Mouse (Mus musculus): ENCODE data around the gene Pax4. TPM values are rescaled to one million over a fixed set of nuclear protein-coding genes. Genes with fewer than 3 reads are reported as not detected.

Pax4 gene
- polyA plus RNA-seq, 1 experiment from 2014 or later: not detected

DNA sequence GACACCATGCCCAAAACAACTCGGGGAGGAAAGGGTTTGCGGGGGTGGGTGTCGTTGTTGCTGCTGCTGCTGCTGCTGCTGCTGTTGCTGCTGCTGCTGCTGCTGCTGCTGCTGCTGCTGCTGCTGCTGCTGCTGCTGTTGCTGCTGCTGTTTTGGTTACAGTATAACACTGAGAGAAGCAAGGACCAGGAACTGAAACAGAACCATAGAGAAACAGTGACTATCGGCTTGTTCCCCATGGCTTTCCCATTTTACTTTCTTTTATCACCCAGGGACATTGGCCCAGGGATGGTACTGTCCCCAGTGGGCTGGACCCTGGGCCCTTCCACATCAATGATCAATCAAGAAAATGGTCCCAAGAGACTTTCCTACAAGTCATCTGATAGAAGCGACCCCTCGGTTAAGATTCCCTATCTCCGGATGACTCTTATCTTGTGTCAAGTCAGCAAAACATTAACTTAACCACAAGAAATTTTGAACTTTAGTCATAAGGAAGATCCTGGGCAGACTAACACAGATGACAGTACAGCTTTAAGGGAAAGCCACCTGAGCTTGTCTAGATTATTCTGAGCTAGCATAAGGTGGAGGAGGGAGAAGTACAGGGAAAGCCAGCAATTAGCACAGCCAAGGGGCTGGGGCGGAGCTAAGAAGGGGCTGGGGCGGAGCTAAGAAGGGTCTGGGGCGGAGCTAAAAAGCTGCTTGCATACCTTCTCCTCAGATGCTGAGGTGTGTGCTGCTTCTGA, 18.2 kb downstream of the Pax4 start:
- Histone ChIP-seq H3K4me3 (replicated peaks) (no peak overlapping the region), H3K4me2 (replicated peaks) (no peak overlapping the region), H3K9me3 (no peaks in the 10 kb centered on the region), H3K27ac (no peak overlapping the region), H3K27me3 (no peaks in the 10 kb centered on the region), H3K9ac (replicated peaks) (no peak overlapping the region), H3K4me1 (replicated peaks) (peaks cover 2% of the 10 kb centered on the region; the same call in 1 of the 2 replicates), H3K36me3 (peaks cover 17% of the 10 kb centered on the region)
- 80% methylated on average over 10 of the region's 10 CpGs for WGBS
- ATAC-seq: no peak

DNA sequence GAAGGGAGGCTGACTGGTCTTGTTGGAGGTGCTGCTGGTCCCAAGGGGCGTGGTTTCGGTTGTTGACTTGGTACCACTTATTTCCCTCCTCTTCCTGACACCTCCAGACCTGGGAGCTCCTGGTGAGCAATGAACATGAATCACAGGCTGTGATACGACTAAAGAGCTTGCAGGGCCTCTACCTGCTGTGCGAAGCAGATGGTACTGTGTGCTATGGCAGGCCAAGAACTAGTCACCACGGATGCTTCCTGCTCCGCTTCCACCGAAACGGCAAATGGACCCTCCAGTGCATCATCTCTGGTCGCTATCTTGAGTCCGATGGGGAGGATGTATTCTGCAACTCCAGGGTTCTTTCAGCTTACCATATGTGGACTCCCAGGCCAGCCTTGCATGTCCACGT, 19.3 kb downstream of the Pax4 start:
- Histone ChIP-seq H3K9me3 (no peaks in the 10 kb centered on the region), H3K36me3 (peaks cover 24% of the 10 kb centered on the region), H3K27me3 (no peaks in the 10 kb centered on the region), H3K4me1 (replicated peaks) (peaks cover 12% of the 10 kb centered on the region), H3K9ac (replicated peaks) (no peak overlapping the region), H3K4me2 (replicated peaks) (no peak overlapping the region), H3K27ac (no peak overlapping the region), H3K4me3 (replicated peaks) (no peak overlapping the region)
- ATAC-seq: no peak
- WGBS: 93% methylated on average over 11 of the region's 11 CpGs

DNA sequence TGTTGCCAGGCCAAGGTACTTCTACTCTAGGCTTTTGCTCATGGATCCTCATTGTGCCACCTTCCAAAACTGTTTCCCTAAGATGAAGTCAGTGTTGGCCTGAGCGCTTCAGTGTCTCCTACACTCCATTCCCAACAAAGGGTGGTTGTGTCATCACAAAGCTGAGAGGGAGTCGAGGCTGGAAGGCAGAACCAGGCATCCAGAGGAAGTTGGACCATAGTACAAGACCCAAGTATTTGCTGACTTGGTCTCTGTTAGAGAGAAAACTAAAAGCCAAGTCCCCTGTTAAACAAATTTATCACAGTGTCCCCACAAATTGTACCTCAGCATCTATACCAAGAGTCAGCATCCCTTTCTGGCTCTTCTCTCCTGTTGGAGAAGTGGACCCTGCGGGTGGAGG, 20.9 kb downstream of the Pax4 start, which contains the start of gene Gcc1:
Gcc1 (minus strand) TSS at position 101 of the 400 bp plus-strand sequence.
- H3K36me3 ChIP-seq: peaks cover 24% of the 10 kb centered on the region
- H3K27me3 ChIP-seq: no peaks in the 10 kb centered on the region
- no peaks in the 10 kb centered on the region for H3K9me3 ChIP-seq
- ATAC-seq: no peak
- H3K4me3 ChIP-seq (replicated peaks): no peak within 1 kb of the TSS
- WGBS: 88% methylated on average over 3 of the region's 3 CpGs
- H3K9ac ChIP-seq (replicated peaks): no peak within 1 kb of the TSS
- H3K27ac ChIP-seq: no peak within 1 kb of the TSS
- peaks cover 21% of the 10 kb centered on the region for H3K4me1 ChIP-seq (replicated peaks)
- H3K4me2 ChIP-seq (replicated peaks): no peak within 1 kb of the TSS

DNA sequence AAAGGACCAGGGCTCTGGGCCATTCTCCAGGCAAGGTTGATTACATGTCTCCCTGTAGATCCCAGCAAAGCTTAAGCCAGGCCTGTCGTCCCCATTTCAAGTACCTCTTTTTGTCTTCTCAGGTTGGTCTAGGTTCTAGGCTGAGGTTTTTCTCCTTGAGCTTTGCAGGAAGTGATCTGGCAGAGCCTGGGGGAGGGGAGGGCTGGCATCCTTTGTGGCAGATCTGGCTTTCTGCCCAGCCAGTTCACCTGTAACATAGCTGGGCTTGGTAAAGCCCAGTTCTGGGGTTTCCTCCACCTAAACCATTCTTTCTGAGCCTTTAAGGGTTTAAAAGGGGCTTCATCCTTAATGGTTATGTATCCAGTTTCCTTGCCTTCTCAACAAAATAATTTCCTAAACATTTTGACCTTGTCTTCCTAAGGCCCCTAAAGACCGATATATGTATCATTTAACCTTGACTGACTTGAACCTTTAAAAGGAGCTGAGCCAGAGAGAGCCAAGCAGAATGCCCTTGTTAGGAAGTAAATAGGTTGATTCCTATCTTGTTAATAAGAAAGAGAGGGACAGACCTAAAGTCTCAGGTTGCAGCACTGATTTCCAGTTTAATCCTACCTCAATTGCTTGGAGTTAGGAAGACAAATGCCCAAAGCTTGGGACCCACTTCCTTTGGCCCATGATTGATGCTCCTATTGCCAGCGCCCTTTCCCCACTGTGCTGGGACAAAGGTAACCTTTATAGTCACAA, 21.9 kb downstream of the Pax4 start, which contains the start of gene Fscn3:
Fscn3 (plus strand) TSS at position 694 of the 744 bp plus-strand sequence.
- Histone ChIP-seq H3K27ac (no peak within 1 kb of the TSS), H3K27me3 (no peaks in the 10 kb centered on the region), H3K36me3 (peaks cover 24% of the 10 kb centered on the region), H3K4me3 (replicated peaks) (no peak within 1 kb of the TSS), H3K9me3 (no peaks in the 10 kb centered on the region), H3K9ac (replicated peaks) (no peak within 1 kb of the TSS), H3K4me2 (replicated peaks) (no peak within 1 kb of the TSS), H3K4me1 (replicated peaks) (peaks cover 21% of the 10 kb centered on the region)
- ATAC-seq: no peak
- WGBS: 75% methylated on average over 3 of the region's 3 CpGs

DNA sequence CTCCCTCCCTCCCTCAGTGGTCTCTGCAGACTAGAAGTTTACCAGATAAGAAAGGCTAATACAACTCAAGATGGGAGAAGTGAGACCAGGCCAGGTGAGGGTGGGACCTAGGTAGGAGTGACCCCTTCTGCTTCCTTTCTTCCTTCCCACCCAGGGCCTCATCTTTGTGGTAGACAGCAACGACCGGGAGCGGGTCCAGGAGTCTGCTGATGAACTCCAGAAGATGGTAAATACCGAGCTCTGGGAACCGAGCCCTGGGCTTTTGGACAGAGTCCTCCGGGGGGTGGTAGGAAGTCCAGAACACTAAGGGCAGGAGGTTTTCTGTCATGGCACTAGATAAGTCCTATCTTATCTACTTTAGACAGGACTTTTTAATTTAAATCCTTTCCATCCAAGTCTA, 24.1 kb downstream of the Pax4 start:
- Histone ChIP-seq H3K36me3 (peaks cover 24% of the 10 kb centered on the region), H3K4me3 (replicated peaks) (peak overlapping the region; percentile 87)
- ATAC-seq: no peak

DNA sequence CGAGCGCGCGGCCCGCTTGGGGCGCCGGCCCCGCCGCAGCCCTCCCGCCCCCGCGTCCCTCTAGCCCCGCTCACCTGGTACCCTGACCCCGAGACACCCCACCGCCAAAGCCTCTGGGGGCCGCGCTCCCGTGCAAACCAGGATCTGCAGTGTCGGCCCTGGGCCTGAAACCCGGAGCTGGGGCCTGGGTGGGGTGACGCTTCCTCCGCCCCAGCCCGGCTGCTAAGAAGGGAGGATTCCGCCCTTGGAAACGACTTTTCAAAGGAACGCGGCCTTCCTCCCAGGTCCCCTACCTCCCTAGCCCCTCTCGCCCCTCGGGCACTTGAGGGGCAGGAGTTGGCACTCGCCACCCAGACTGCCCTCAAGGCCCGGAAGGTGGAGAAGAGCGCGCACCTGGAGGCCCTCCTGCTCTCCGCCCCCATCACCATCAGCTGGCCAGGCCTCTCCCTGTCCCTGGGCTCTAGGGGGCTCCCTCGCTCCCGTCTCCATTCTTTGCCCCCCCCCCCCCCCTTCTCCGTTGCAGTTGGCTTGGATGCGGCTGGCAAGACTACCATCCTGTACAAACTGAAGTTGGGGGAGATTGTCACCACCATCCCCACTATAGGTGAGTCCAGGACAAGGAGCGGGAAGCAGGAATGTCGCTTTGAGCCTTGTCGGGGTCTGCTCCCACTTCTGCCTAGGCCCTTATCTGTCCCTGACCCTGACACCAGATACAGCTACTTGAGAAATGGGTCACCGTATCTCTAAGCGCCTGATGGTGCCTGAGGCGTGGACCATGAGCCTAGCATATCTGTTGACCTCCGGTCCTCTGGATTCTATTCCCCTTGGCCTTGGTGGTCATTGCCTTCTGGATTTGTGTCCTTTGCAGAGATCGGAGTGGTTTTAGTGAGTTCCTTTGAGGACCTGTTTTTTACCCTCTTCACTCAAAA, 25.1 kb downstream of the Pax4 start:
- peak overlapping the region; percentile 86 for H3K27ac ChIP-seq
- 16% methylated on average over 34 of the region's 46 CpGs for WGBS
- no peaks in the 10 kb centered on the region for H3K27me3 ChIP-seq
- H3K9ac ChIP-seq (replicated peaks): peak overlapping the region; percentile 94
- peaks cover 46% of the 10 kb centered on the region for H3K4me1 ChIP-seq (replicated peaks)
- H3K4me2 ChIP-seq (replicated peaks): peak overlapping the region; percentile 68
- peak; percentile 59 for ATAC-seq
- no peaks in the 10 kb centered on the region for H3K9me3 ChIP-seq
- peak overlapping the region; percentile 87 for H3K4me3 ChIP-seq (replicated peaks)
- H3K36me3 ChIP-seq: peaks cover 26% of the 10 kb centered on the region

More for the DNA sequence above, 24.1 kb downstream of the Pax4 start:
- Histone ChIP-seq H3K27ac (no peak overlapping the region), H3K4me1 (replicated peaks) (peaks cover 39% of the 10 kb centered on the region), H3K9me3 (no peaks in the 10 kb centered on the region), H3K27me3 (no peaks in the 10 kb centered on the region), H3K9ac (replicated peaks) (no peak overlapping the region), H3K4me2 (replicated peaks) (peak overlapping the region; percentile 68)
- WGBS: 95% methylated on average over 6 of the region's 6 CpGs

DNA sequence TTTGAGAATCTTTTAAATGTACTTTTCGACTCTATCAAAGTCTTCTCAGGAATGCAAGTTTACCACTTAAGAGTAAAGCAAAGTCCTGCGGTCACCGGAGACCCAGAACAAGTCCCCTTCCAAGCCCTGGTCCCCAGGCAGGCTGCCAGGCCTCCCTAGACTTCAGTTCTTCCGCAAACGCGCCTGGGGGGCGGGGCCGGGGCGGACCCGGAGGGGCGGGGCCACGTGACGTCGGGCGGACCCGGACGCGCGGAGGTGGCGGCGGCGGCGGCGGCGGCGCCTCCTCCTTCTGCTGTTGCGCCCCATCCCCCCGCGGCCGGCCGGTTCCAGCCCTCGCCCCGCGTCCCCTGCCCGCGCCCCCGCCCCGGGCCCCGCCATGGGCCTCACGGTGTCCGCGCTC, 25.8 kb downstream of the Pax4 start, which contains the start of gene Arf5:
Arf5 (plus strand) TSS at position 248 of the 400 bp plus-strand sequence.
- peak; percentile 75 for ATAC-seq
- H3K36me3 ChIP-seq: peaks cover 33% of the 10 kb centered on the region
- H3K4me1 ChIP-seq (replicated peaks): peaks cover 46% of the 10 kb centered on the region

DNA sequence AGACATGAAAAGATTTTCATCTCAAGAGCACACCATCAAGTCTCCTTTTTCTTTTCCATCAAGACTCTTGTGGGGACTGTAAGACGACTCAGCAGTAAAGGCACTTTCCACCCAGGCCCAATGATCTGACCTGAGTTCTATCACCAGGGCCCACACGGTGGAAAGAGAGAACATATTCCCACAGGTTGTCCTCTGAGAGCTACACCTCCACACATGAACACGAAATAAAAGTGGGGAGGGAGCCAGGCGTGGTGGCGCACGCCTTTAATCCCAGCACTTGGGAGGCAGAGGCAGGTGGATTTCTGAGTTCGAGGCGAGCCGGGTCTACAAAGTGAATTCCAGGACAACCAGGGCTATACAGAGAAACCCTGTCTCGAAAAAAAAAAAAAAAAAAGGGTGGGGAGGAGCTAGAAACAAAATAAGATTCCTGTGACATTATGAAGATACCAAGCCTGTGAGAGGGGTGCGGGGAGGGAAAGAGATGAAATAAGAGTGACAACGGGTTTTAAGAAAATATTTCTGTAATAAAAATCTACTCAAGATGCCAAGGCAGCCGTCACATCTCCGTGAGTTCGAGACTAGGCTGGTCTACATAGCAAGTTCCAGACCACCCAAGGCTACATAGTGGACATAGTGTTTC, 26.4 kb downstream of the Pax4 start:
- peak overlapping the region; percentile 68 for H3K4me2 ChIP-seq (replicated peaks)
- 0 out of 2 replicates have a peak overlapping the region, but pooled peaks have one; percentile 94 for H3K9ac ChIP-seq (replicated peaks)
- peak overlapping the region; percentile 87 for H3K4me3 ChIP-seq (replicated peaks)
- H3K4me1 ChIP-seq (replicated peaks): peaks cover 46% of the 10 kb centered on the region
- H3K9me3 ChIP-seq: no peaks in the 10 kb centered on the region
- peaks cover 34% of the 10 kb centered on the region for H3K36me3 ChIP-seq
- WGBS: 72% methylated on average over 15 of the region's 15 CpGs
- no peaks in the 10 kb centered on the region for H3K27me3 ChIP-seq
- peak; percentile 2; the same call in 1 of the 2 replicates for ATAC-seq
- peak overlapping the region; percentile 86; the same call in 1 of the 2 replicates for H3K27ac ChIP-seq

More for the DNA sequence above, 25.8 kb downstream of the Pax4 start, which contains the start of gene Arf5:
- no peaks in the 10 kb centered on the region for H3K27me3 ChIP-seq
- WGBS: 2% methylated on average over 23 of the region's 42 CpGs
- H3K4me3 ChIP-seq (replicated peaks): peak within 1 kb of the TSS; percentile 87
- no peaks in the 10 kb centered on the region for H3K9me3 ChIP-seq
- H3K9ac ChIP-seq (replicated peaks): peak within 1 kb of the TSS; percentile 94
- peak within 1 kb of the TSS; percentile 100 for H3K4me2 ChIP-seq (replicated peaks)
- peak within 1 kb of the TSS; percentile 86 for H3K27ac ChIP-seq

DNA sequence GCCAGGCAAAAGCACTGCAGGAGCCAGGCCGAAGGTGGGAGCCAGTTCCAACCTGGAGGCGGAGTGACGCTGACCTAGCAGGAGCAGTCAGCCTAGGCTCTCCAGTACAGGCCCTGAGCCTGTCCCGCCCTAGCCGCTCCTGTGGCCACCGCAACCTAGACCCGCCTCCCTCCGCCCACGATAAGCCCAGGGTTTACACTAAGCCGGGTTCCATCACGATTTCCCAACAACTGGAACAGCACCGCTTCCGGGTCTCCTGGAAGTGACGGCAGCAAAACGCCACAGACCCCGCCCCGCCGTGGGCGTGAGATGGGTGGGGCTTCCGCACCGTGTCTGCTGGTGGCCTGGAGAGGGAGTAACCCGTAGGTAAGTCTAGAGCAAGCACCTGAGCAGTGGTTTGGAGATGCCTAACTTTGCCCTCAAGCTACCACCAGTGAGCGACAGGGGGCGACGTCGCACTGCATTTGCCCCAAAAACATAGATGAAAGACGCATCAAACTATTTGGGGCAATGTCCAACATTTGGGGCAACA, 27.6 kb downstream of the Pax4 start:
- under 1% methylated on average over 27 of the region's 27 CpGs for WGBS
- Histone ChIP-seq H3K9ac (replicated peaks) (peak overlapping the region; percentile 87), H3K27ac (peak overlapping the region; percentile 60; the same call in 1 of the 2 replicates), H3K9me3 (no peaks in the 10 kb centered on the region), H3K27me3 (no peaks in the 10 kb centered on the region), H3K4me3 (replicated peaks) (peak overlapping the region; percentile 94), H3K36me3 (peaks cover 36% of the 10 kb centered on the region), H3K4me1 (replicated peaks) (peaks cover 50% of the 10 kb centered on the region), H3K4me2 (replicated peaks) (peak overlapping the region; percentile 100)
- ATAC-seq: peak; percentile 88

DNA sequence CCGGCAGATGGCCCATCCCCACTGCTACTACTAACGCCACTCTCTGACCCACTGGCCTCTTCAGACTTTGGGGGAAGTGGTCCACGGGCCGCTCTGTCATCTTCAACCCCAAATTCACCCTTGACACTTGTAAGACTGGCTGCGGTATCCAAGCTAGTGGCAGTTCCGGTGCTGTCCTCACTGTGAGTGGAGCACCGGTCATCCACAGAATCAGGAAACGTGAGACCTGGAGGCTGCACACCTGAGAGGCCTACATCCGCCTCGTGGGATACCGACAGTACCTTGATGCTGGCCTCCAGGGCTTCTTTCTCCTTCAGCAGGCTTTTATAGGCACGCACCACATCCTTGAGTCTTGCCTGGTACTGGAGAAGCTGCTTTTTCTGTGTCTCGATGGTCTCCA, 28.3 kb downstream of the Pax4 start:
- 26% methylated on average over 13 of the region's 13 CpGs for WGBS
- Histone ChIP-seq H3K4me3 (replicated peaks) (peak overlapping the region; percentile 94), H3K9me3 (no peaks in the 10 kb centered on the region), H3K4me1 (replicated peaks) (peaks cover 47% of the 10 kb centered on the region), H3K4me2 (replicated peaks) (peak overlapping the region; percentile 100), H3K36me3 (peaks cover 30% of the 10 kb centered on the region), H3K27me3 (no peaks in the 10 kb centered on the region), H3K9ac (replicated peaks) (peak overlapping the region; percentile 87), H3K27ac (no peak overlapping the region)
- no peak for ATAC-seq

DNA sequence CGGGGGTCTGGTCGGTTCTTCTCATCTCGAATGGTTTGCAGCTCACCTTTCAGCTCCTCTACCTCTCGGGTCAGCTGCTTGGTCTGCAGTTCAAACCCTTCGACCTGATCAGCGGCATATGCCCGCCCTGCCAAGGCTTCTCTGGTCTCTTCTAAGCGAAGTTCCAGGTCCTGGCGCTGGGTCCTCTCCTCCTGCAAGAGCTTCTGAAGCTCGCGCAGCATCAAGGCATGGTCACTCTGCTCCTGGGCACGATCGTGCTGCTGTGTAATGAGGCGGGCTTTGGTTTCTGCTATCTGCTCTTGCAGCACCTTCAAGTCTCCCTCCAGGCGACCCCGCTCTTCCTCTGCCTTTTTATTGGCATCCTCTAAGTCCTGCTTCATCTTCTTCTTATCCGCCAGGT, 28.8 kb downstream of the Pax4 start:
- Histone ChIP-seq H3K4me3 (replicated peaks) (peak overlapping the region; percentile 94), H3K4me1 (replicated peaks) (peaks cover 42% of the 10 kb centered on the region), H3K27me3 (no peaks in the 10 kb centered on the region), H3K27ac (no peak overlapping the region), H3K4me2 (replicated peaks) (peak overlapping the region; percentile 100), H3K36me3 (peaks cover 30% of the 10 kb centered on the region), H3K9me3 (no peaks in the 10 kb centered on the region), H3K9ac (replicated peaks) (peak overlapping the region; percentile 87)
- WGBS: 82% methylated on average over 17 of the region's 17 CpGs
- ATAC-seq: no peak
